Mouse (Mus musculus) erythroblast, embryonic 14.5 days (primary cell): ENCODE results near the gene Leng9.

Source experiments
- GATA1 ChIP-seq: IDR thresholded peaks from 2 replicates; pipeline ENCODE4 v1.6.1; 2012; ENCODE audit warnings: low read length, inconsistent platforms, mixed read lengths
- TAL1 ChIP-seq: IDR thresholded peaks from 3 replicates; pipeline ENCODE4 v1.6.1; 2012; ENCODE audit warnings: low read length, inconsistent platforms, mixed read lengths

GRCm38 (mm10) chr7:4146241-4147180 is 3.7 kb downstream of the Leng9 start:
- TF ChIP-seq TAL1 (no peak), GATA1 (no peak)
